20 mouse cellular contexts compared by ENCODE assay signal in the genomic region with DNA sequence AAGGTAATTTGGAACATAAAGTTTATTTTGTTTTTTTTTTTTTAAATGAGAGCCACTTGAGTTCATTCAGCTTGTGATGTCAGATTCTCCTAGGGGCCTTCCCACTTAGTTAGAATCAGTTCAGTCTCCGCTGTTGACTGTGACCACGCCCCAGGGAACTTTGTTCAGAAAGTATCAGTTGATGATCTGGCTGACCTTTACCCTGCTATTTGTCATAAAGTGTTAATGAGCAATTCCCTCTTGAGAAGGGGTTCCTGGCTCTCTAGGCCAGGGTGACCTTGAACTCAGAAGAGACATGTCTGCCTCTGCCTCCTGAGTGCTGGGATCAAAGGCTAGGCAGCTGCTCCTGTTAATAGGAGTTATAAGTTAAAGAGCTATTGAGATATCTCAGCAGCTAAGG. TPM values are rescaled to one million over a fixed set of nuclear protein-coding genes. Genes with fewer than 3 reads are reported as not detected.
DNase-seq lines count a peak whose midpoint lies in the region; ATAC-seq lines count a peak whose summit lies in the region.
"Had no signal": no experiment of that assay in that cellular context is flagged by ENCODE, and none has a peak within 500 bp of the region (broad histone marks: within the 10 kb centered on the region; RNA-seq: fewer than 3 reads in every experiment).

No protein-coding gene starts in this region.

- DNase-seq in kidney, adult 9 months = peak; percentile 38
- peak; percentile 62 for DNase-seq in ZHBTc4 (ENCODE audit: low read depth, low spot score)
- peak; percentile 22 for DNase-seq in large intestine, adult 2 months (ENCODE audit: low read depth, low spot score)
- no peak for DNase-seq in left cerebral cortex, postnatal 14 days (ENCODE audit: low spot score in 2 of 2)
- DNase-seq: adrenal gland, adult 2 months; adrenal gland, postnatal 25 days; cerebellum, adult 2 months; cerebellum, postnatal 10 days; gastrocnemius, postnatal 10 days; heart, adult 2 months had no signal

- H3K36me3 ChIP-seq in kidney, embryonic 14.5 days (ENCODE audit: control insufficient read depth, insufficient read depth, low read length) = peaks cover 63% of the 10 kb centered on the region

- no peaks in the 10 kb centered on the region for H3K27me3 ChIP-seq in kidney, embryonic 14.5 days (ENCODE audit: control insufficient read depth, insufficient read depth, low read length)
- H3K27me3 ChIP-seq: CH12.LX; forebrain, embryonic 13.5 days; heart, embryonic 15.5 days had no signal

- no peak overlapping the region for H3K9ac ChIP-seq in kidney, embryonic 14.5 days (ENCODE audit: low read depth, low read length)
- H3K9ac ChIP-seq: forebrain, embryonic 13.5 days; heart, embryonic 15.5 days; hindbrain, embryonic 14.5 days had no signal

- WGBS in kidney, embryonic 14.5 days = 92% methylated on average over 2 of the region's 2 CpGs
- WGBS in large intestine, adult 2 months = 63% methylated on average over 2 of the region's 2 CpGs

- no peaks in the 10 kb centered on the region for H3K4me1 ChIP-seq in kidney, embryonic 14.5 days (ENCODE audit: control insufficient read depth, insufficient read depth, low read length)
- H3K4me1 ChIP-seq: embryonic facial prominence, embryonic 10.5 days; forebrain, embryonic 13.5 days; heart, embryonic 15.5 days; hindbrain, embryonic 10.5 days had no signal

- no peaks in the 10 kb centered on the region for H3K9me3 ChIP-seq in kidney, embryonic 14.5 days (ENCODE audit: control insufficient read depth, low read length)
- H3K9me3 ChIP-seq: embryonic facial prominence, embryonic 10.5 days; forebrain, embryonic 13.5 days; heart, embryonic 15.5 days; hindbrain, embryonic 10.5 days had no signal

- no peak for ATAC-seq in kidney, embryonic 14.5 days (ENCODE audit: low FRiP score, low TSS enrichment)
- ATAC-seq in frontal cortex, adult (ENCODE audit: low TSS enrichment) = no peak
- ATAC-seq: activated CD4-positive, CD25-positive, alpha-beta regulatory T cell, adult 4 months; forebrain, embryonic 13.5 days had no signal

- H3K4me2 ChIP-seq in kidney, embryonic 14.5 days (replicated peaks; ENCODE audit: low read depth, low read length) = no peak overlapping the region
- H3K4me2 ChIP-seq: forebrain, embryonic 13.5 days; heart, embryonic 11.5 days; heart, embryonic 15.5 days; hindbrain, embryonic 14.5 days had no signal

- no peak overlapping the region for H3K27ac ChIP-seq in kidney, embryonic 14.5 days (ENCODE audit: low read depth, low read length)
- H3K27ac ChIP-seq: embryonic facial prominence, embryonic 10.5 days; forebrain, embryonic 13.5 days; heart, adult 2 months; heart, embryonic 15.5 days; hindbrain, embryonic 10.5 days; hindbrain, embryonic 14.5 days had no signal

- H3K4me3 ChIP-seq in kidney, embryonic 14.5 days (ENCODE audit: low read length) = no peak overlapping the region
- H3K4me3 ChIP-seq: embryonic facial prominence, embryonic 10.5 days; forebrain, embryonic 13.5 days; heart, adult 2 months; heart, embryonic 15.5 days; hindbrain, embryonic 10.5 days had no signal

- intact Hi-C loops in left cerebral cortex, postnatal 14 days (cut with DNase I) = no loop called here

RNA-seq across cellular contexts. Expression of gene Slc30a9, which starts 40.3 kb away (rescaled TPM):
- 125 and 128 TPM in 2 replicates for polyA plus RNA-seq in kidney, embryonic 14.5 days (2014; fragmentation: Nextera tagmentation; extraction: Ambion mirVana)
- polyA plus RNA-seq in large intestine, adult 2 months (2012; rRNA removed) = 16.2 and 19.0 TPM in 2 replicates
- 100 to 1,000 TPM; 191 to 200 TPM for total RNA-seq in left cerebral cortex, postnatal 14 days (2021)

Comparison
In these comparisons a context has a peak if more than half of its experiments do, and no peak if none do; other contexts are left out.
1. DNase-seq: peak in kidney, adult 9 months (single experiment), ZHBTc4 (single experiment) and large intestine, adult 2 months (single experiment); none in left cerebral cortex, postnatal 14 days (0 of 2).